Mouse (Mus musculus) embryonic facial prominence, embryonic 11.5 days (tissue): Measurements from ENCODE around the gene Sirt2. TPM values are rescaled to one million over a fixed set of nuclear protein-coding genes. Genes with fewer than 3 reads are reported as not detected.

Source experiments
- ATAC-seq: fragments of 200-750 bp; cut with Nextera tagmentation; replicated peaks from 2 replicates; pipeline ENCODE4 v1.8.0; 2017; ENCODE audit warnings: low read depth; ENCODE audit not compliant: insufficient number of reproducible peaks, low FRiP score, low TSS enrichment
- DNase-seq: peaks from one replicate; pipeline ENCODE4 v3.0.0-alpha.2; 2015; ENCODE audit warnings: low spot score
- H3K27ac ChIP-seq: fragments of 300-500 bp; sonication (generic); replicated peaks from 2 replicates; pipeline ENCODE4 v1.5.1; 2014; ENCODE audit warnings: mild to moderate bottlenecking, low read depth, low read length, control low read depth
- H3K27me3 ChIP-seq: fragments of 300-500 bp; sonication (generic); 2 replicates; pipeline ENCODE4 v1.6.1; 2014; ENCODE audit warnings: mild to moderate bottlenecking, low read length, moderate library complexity, mixed read lengths; ENCODE audit not compliant: control insufficient read depth, insufficient read depth
- H3K36me3 ChIP-seq: fragments of 300-500 bp; sonication (generic); replicated peaks from 2 replicates; pipeline ENCODE4 v1.6.1; 2014; ENCODE audit warnings: low read depth, mild to moderate bottlenecking, low read length, moderate library complexity, mixed read lengths; ENCODE audit not compliant: control insufficient read depth, insufficient read depth
- H3K4me1 ChIP-seq: fragments of 300-500 bp; sonication (generic); 2 replicates; pipeline ENCODE4 v1.6.1; 2014; ENCODE audit warnings: low read length, mixed read lengths; ENCODE audit not compliant: control insufficient read depth, insufficient read depth
- H3K4me2 ChIP-seq: fragments of 300-500 bp; sonication (generic); 2 replicates; pipeline ENCODE4 v1.6.1; 2014; ENCODE audit warnings: low read depth, mild to moderate bottlenecking, control low read depth, low read length, moderate library complexity
- H3K4me3 ChIP-seq: fragments of 300-500 bp; sonication (generic); 2 replicates; pipeline ENCODE4 v1.5.1; 2014; ENCODE audit warnings: low read depth, low read length, control low read depth
- H3K9ac ChIP-seq: fragments of 300-500 bp; sonication (generic); replicated peaks from 2 replicates; pipeline ENCODE4 v1.6.1; 2014; ENCODE audit warnings: mild to moderate bottlenecking, control low read depth, low read length
- H3K9me3 ChIP-seq: fragments of 300-500 bp; sonication (generic); replicated peaks from 2 replicates; pipeline ENCODE4 v1.6.1; 2016; ENCODE audit warnings: mild to moderate bottlenecking, low read length, inconsistent platforms, mixed read lengths; ENCODE audit not compliant: control insufficient read depth
- WGBS: fragments of 180-500 bp; shearing (Covaris S2); extraction: QIAGEN DNeasy Blood & Tissue Kit; methylation state at CpG from one replicate; pipeline ENCODE4 v1.1.7; 2014; 5-methylcytosine and 5-hydroxymethylcytosine counted together
- polyA plus RNA-seq: library from polyadenylated mRNA; unstranded; fragments of >200 nt; fragmentation: Nextera tagmentation; extraction: Ambion mirVana; gene quantifications from 2 replicates; pipeline ENCODE4 v1.2.1, GENCODE M21; 2014

Sirt2 gene
- polyA plus RNA-seq, 1 experiment from 2014 or later: 65.6 TPM

GRCm38 (mm10) chr7:28741709-28742438 lies 24.7 kb upstream of the Sirt2 start, which contains the start of the genes Mrps12 and Sars2:
Mrps12 (minus strand) TSS chr7:28741820.
Sars2 (plus strand) TSS chr7:28741992.
- H3K36me3 ChIP-seq: no peaks in the 10 kb centered on the region; the same call in 1 of the 2 replicates

DNA sequence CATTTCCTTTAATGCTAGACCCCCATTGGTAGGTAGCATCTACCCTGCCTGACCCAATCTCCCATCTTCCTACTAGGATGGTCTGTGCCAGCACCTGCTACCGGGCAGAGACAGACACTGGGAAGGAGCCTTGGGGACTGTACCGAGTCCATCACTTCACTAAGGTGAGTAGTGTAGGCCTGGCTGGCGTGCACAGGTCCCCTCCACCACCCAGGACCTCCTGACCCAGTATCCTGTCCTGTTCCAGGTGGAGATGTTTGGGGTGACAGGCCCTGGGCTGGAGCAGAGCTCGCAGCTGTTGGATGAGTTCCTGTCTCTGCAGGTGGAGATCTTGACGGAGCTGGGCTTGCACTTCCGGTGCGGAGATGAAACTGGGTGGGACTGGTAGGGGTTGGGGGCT lies 16.6 kb upstream of the Sirt2 start:
- Histone ChIP-seq H3K4me3 (no peak overlapping the region), H3K9me3 (no peaks in the 10 kb centered on the region), H3K9ac (no peak overlapping the region), H3K27ac (no peak overlapping the region), H3K27me3 (no peaks in the 10 kb centered on the region), H3K4me1 (0 out of 2 replicates have a peak, but pooled peaks cover 2% of the 10 kb centered on the region), H3K4me2 (no peak overlapping the region), H3K36me3 (peaks cover 2% of the 10 kb centered on the region)
- DNase-seq (no peak), ATAC-seq (0 out of 2 replicates have a peak, but pooled peaks have one; percentile 10)
- 91% methylated on average over 7 of the region's 7 CpGs for WGBS

More at GRCm38 (mm10) chr7:28741709-28742438, 24.7 kb upstream of the Sirt2 start, which contains the start of the genes Mrps12 and Sars2:
- peaks cover 4% of the 10 kb centered on the region for H3K4me1 ChIP-seq
- no peaks in the 10 kb centered on the region for H3K9me3 ChIP-seq
- H3K9ac ChIP-seq: peak within 1 kb of the TSS; percentile 81
- no peaks in the 10 kb centered on the region for H3K27me3 ChIP-seq
- DNase-seq (peak; percentile 99), ATAC-seq (peak; percentile 97)
- H3K4me2 ChIP-seq: peak within 1 kb of the TSS; percentile 78
- H3K4me3 ChIP-seq: peak within 1 kb of the TSS; percentile 73
- WGBS: 0% methylated on average over 39 of the region's 39 CpGs
- H3K27ac ChIP-seq: peak within 1 kb of the TSS; percentile 47; the same call in 1 of the 2 replicates

DNA sequence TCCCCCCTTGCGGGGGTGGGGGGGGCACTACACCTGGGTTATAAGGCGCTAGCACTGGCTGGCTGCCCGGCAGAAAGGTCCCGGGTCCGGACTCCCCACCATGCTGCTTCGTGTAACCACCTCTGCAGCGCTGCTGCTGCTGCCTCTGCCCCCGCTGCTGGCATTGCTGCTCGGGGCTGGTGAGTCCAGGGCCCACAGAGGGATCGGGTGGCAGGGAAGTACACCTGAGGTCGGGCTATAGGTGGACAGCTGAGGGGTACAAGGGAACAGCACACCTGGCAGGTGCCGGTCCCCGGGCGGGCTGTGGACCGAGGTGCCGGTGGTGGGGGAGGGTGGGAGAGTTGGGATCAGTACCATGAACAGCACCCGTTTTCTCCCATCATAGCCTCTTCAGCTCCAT lies 10.5 kb upstream of the Sirt2 start, which contains the start of gene Ccer2:
Gene Ccer2, plus strand, starts transcription at position 96 of the 400 bp plus-strand sequence.
- no peak for ATAC-seq

GRCm38 (mm10) chr7:28758623-28759022 lies 7.9 kb upstream of the Sirt2 start:
- ATAC-seq (no peak), DNase-seq (no peak)
- no peak overlapping the region for H3K9ac ChIP-seq
- no peak overlapping the region for H3K27ac ChIP-seq
- no peaks in the 10 kb centered on the region for H3K9me3 ChIP-seq
- H3K4me2 ChIP-seq: no peak overlapping the region
- H3K27me3 ChIP-seq: peaks cover 5% of the 10 kb centered on the region; the same call in 1 of the 2 replicates
- H3K36me3 ChIP-seq: peaks cover 3% of the 10 kb centered on the region; the same call in 1 of the 2 replicates
- 82% methylated on average over 13 of the region's 13 CpGs for WGBS
- no peak overlapping the region for H3K4me3 ChIP-seq
- H3K4me1 ChIP-seq: no peaks in the 10 kb centered on the region

More for the DNA sequence above, 10.5 kb upstream of the Sirt2 start, which contains the start of gene Ccer2:
- Histone ChIP-seq H3K4me1 (no peaks in the 10 kb centered on the region), H3K4me3 (no peak within 1 kb of the TSS), H3K9ac (0 out of 2 replicates have a peak within 1 kb of the TSS, but pooled peaks have one; percentile 22), H3K27me3 (peaks cover 5% of the 10 kb centered on the region; the same call in 1 of the 2 replicates), H3K27ac (no peak within 1 kb of the TSS), H3K9me3 (no peaks in the 10 kb centered on the region), H3K4me2 (no peak within 1 kb of the TSS), H3K36me3 (peaks cover 3% of the 10 kb centered on the region)
- peak; percentile 42 for DNase-seq
- WGBS: 4% methylated on average over 17 of the region's 17 CpGs

- ATAC-seq (no peak), DNase-seq (no peak)
- WGBS: 93% methylated on average over 9 of the region's 9 CpGs
- Histone ChIP-seq H3K4me3 (no peak overlapping the region), H3K36me3 (peaks cover 3% of the 10 kb centered on the region; the same call in 1 of the 2 replicates), H3K4me1 (no peaks in the 10 kb centered on the region), H3K27ac (no peak overlapping the region), H3K9me3 (no peaks in the 10 kb centered on the region), H3K9ac (no peak overlapping the region), H3K4me2 (no peak overlapping the region), H3K27me3 (no peaks in the 10 kb centered on the region)
These were observed 4.6 kb upstream of the Sirt2 start for GRCm38 (mm10) chr7:28761907-28762306.

- DNase-seq: no peak
- Histone ChIP-seq H3K4me3 (no peak overlapping the region), H3K36me3 (no peaks in the 10 kb centered on the region), H3K4me1 (no peaks in the 10 kb centered on the region), H3K27me3 (no peaks in the 10 kb centered on the region), H3K27ac (no peak overlapping the region), H3K9ac (no peak overlapping the region), H3K4me2 (0 out of 2 replicates have a peak overlapping the region, but pooled peaks have one; percentile 1), H3K9me3 (no peaks in the 10 kb centered on the region)
- 86% methylated on average over 6 of the region's 6 CpGs for WGBS
- ATAC-seq: no peak
These were observed 1.3 kb upstream of the Sirt2 start for GRCm38 (mm10) chr7:28765211-28765610.

- H3K4me3 ChIP-seq: peak overlapping the region; percentile 83
- H3K27ac ChIP-seq: no peak overlapping the region
- H3K9ac ChIP-seq: peak overlapping the region; percentile 66
- no peaks in the 10 kb centered on the region for H3K9me3 ChIP-seq
- H3K27me3 ChIP-seq: no peaks in the 10 kb centered on the region
- ATAC-seq (0 out of 2 replicates have a peak, but pooled peaks have one; percentile 4), DNase-seq (no peak)
- H3K4me2 ChIP-seq: peak overlapping the region; percentile 54
- 5% methylated on average over 14 of the region's 14 CpGs for WGBS
- no peaks in the 10 kb centered on the region for H3K4me1 ChIP-seq
- H3K36me3 ChIP-seq: no peaks in the 10 kb centered on the region
These were observed 375 bp downstream of the Sirt2 start for GRCm38 (mm10) chr7:28766910-28767309.

DNA sequence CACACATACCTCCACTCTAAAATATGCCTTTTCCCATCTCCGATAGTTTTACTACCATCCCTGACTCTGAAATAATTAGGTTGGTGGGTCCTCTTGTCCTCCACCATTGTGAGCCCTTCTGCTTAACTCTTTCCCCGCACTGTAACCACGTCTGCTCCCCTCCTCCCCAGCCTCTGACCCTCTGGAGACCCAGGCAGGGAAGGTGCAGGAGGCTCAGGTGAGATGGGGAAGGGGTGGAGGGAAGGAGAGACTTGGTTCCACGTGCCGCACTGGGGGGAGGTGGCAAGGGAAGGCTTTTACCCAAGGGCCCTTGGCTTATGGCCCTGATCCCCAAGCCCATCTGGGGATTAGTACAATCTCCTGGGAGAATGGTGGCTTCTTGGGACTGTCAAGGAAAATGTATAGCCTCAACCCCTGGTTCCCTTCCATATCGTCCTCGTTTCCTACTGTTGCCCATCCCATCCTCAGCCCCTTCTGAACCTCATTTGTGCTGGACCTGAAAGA lies 979 bp downstream of the Sirt2 start, which contains the start of gene Nfkbib:
Gene Nfkbib, minus strand, starts transcription at position 51 of the 504 bp plus-strand sequence.
- Histone ChIP-seq H3K4me2 (peak within 1 kb of the TSS; percentile 54), H3K4me1 (no peaks in the 10 kb centered on the region), H3K4me3 (peak within 1 kb of the TSS; percentile 83), H3K9me3 (no peaks in the 10 kb centered on the region), H3K27ac (no peak within 1 kb of the TSS), H3K9ac (peak within 1 kb of the TSS; percentile 66), H3K27me3 (no peaks in the 10 kb centered on the region), H3K36me3 (no peaks in the 10 kb centered on the region)
- no peak for ATAC-seq
- WGBS: 60% methylated on average over 7 of the region's 7 CpGs
- DNase-seq: no peak
